Mouse (Mus musculus) forebrain, embryonic 12.5 days (tissue): ENCODE data around the gene Praf2. TPM values are rescaled to one million over a fixed set of nuclear protein-coding genes. Genes with fewer than 3 reads are reported as not detected.
"Not testable (repeated sequence)": the region's sequence is repeated elsewhere in the genome, so short reads cannot be mapped to it uniquely, and the experiment has no call there.

ENCODE experiments used
- ATAC-seq: fragments of 200-750 bp; cut with Nextera tagmentation; 2 replicates; pipeline ENCODE4 v1.8.0; 2017; ENCODE audit warnings: moderate TSS enrichment; ENCODE audit not compliant: low FRiP score
- H3K27ac ChIP-seq: fragments of 300-500 bp; sonication (generic); 2 replicates; pipeline ENCODE4 v1.5.1; 2016; ENCODE audit warnings: mild to moderate bottlenecking
- H3K27me3 ChIP-seq: fragments of 300-500 bp; sonication (generic); 2 replicates; pipeline ENCODE4 v1.6.1; 2016; ENCODE audit warnings: mild to moderate bottlenecking
- H3K36me3 ChIP-seq: fragments of 300-500 bp; sonication (generic); replicated peaks from 2 replicates; pipeline ENCODE4 v1.6.1; 2016; ENCODE audit warnings: mild to moderate bottlenecking
- H3K4me1 ChIP-seq: fragments of 300-500 bp; sonication (generic); 2 replicates; pipeline ENCODE4 v1.6.1; 2016
- H3K4me2 ChIP-seq: fragments of 300-500 bp; sonication (generic); 2 replicates; pipeline ENCODE4 v1.6.1; 2016; ENCODE audit warnings: mild to moderate bottlenecking, moderate library complexity
- H3K4me3 ChIP-seq: fragments of 300-500 bp; sonication (generic); replicated peaks from 2 replicates; pipeline ENCODE4 v1.5.1; 2016; ENCODE audit warnings: mild to moderate bottlenecking
- H3K9ac ChIP-seq: fragments of 300-500 bp; sonication (generic); 2 replicates; pipeline ENCODE4 v1.6.1; 2016; ENCODE audit warnings: mild to moderate bottlenecking
- H3K9me3 ChIP-seq: fragments of 300-500 bp; sonication (generic); 2 replicates; pipeline ENCODE4 v1.6.1; 2016
- WGBS: fragments of 180-500 bp; shearing (Covaris S2); methylation state at CpG from one replicate; pipeline ENCODE4 v1.1.7; 2016; 5-methylcytosine and 5-hydroxymethylcytosine counted together
- polyA plus RNA-seq: library from polyadenylated mRNA; unstranded; fragments of >200 nt; fragmentation: Nextera tagmentation; extraction: Ambion mirVana; gene quantifications from 2 replicates; pipeline ENCODE4 v1.2.1, GENCODE M21; 2016

Gene Praf2
- polyA plus RNA-seq, 1 experiment from 2014 or later: 79.5 TPM

DNA sequence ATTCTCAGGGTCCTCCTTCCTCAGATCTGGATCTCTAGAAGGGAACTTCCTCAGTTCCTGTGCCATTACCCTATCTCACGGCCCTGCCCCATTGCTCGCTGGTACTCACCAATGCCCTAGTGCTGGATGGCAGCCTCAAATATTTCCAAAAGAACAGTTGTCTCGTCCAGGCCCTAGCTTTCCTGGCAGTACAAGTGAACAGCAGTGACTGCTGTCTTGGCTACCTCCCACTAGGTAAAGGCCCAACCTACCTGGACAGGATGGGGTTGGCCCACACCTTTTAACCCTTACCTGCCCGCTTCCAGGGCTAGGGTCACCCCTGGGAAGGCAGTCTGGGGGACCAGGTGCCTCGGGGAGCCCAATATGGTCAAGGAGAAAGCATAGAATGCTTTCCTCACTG lies 12.9 kb downstream of the Praf2 start:
- no peaks in the 10 kb centered on the region for H3K27me3 ChIP-seq
- whole genome bisulfite sequencing: 82% methylated on average over 5 of the region's 5 CpGs
- H3K4me3 ChIP-seq: no peak overlapping the region
- H3K36me3 ChIP-seq: no peaks in the 10 kb centered on the region; the same call in 1 of the 2 replicates
- no peak overlapping the region for H3K9ac ChIP-seq
- ATAC-seq: no peak
- H3K4me1 ChIP-seq: no peaks in the 10 kb centered on the region; the same call in 1 of the 2 replicates
- H3K27ac ChIP-seq: no peak overlapping the region
- no peak overlapping the region for H3K4me2 ChIP-seq
- no peaks in the 10 kb centered on the region for H3K9me3 ChIP-seq

DNA sequence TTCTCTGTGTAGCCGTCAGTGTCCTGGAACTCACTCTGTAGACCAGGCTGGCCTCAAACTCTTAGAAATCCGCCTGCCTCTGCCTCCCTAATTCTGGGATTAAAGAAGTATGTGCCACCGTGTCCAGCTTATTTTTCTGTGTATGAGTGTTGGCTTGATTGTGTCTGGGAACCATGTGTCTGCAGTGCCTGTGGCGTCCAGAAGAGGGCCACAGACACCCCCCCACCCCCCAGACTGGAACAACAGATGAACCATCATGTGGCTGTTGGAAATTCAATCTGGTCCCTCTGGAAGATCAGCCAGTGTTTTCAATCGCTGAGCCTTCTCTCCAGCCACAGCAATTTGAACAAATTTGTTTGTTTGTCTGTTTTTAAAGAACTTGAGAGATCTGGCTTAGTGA lies 15.2 kb downstream of the Praf2 start:
- Histone ChIP-seq H3K4me2 (no peak overlapping the region), H3K27ac (no peak overlapping the region), H3K4me1 (no peaks in the 10 kb centered on the region; the same call in 1 of the 2 replicates), H3K36me3 (no peaks in the 10 kb centered on the region), H3K27me3 (no peaks in the 10 kb centered on the region), H3K9ac (no peak overlapping the region), H3K9me3 (no peaks in the 10 kb centered on the region), H3K4me3 (no peak overlapping the region)
- 59% methylated on average over 5 of the region's 5 CpGs for WGBS
- ATAC-seq: no peak

DNA sequence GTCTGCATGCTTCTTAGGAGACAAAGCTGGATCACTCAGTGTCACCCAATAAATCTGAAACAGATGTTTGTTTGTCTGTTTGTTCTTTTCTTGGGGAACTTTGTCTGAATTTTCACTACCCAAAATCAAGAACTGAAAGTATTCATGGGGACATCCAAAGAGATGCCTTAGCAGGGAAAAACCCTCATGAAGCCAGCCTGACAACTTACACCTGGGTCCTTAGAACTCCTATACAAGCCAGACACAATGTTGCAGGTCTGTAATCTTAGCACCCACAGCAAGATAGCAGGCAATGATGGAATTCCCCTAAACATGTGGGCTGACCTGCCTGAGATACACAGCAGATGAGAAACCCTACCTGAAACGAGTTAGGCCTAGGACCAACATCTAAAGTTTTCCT lies 16.7 kb downstream of the Praf2 start:
- Histone ChIP-seq H3K4me1 (peaks cover 7% of the 10 kb centered on the region), H3K9ac (no peak overlapping the region), H3K27ac (no peak overlapping the region), H3K9me3 (no peaks in the 10 kb centered on the region), H3K4me2 (no peak overlapping the region), H3K4me3 (no peak overlapping the region), H3K36me3 (no peaks in the 10 kb centered on the region), H3K27me3 (no peaks in the 10 kb centered on the region)
- 75% methylated on average over 1 of the region's 1 CpGs for WGBS
- no peak for ATAC-seq

DNA sequence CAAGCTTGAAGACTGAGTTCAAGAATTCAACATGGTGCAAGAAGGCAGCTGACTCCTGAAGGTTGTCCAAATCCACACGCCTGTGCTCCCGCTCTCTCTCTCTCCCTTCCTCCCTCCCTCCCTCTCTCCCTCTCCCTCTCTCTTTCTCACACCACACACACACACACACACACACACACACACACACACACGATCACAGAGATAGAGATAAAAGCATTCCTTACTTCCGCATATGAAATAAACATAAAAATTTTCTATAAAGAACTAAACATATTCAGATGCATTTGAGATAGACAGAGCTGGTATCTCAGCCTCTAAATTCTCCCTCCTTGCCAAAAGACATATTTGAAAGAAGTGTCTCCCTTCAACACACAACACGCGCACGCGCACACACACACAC lies 17.2 kb downstream of the Praf2 start:
- no peak for ATAC-seq
- H3K27ac ChIP-seq: no peak overlapping the region
- H3K4me2 ChIP-seq: no peak overlapping the region
- no peak overlapping the region for H3K4me3 ChIP-seq
- no peak overlapping the region for H3K9ac ChIP-seq
- H3K27me3 ChIP-seq: no peaks in the 10 kb centered on the region
- H3K36me3 ChIP-seq: no peaks in the 10 kb centered on the region
- no peaks in the 10 kb centered on the region for H3K9me3 ChIP-seq
- H3K4me1 ChIP-seq: peaks cover 10% of the 10 kb centered on the region
- WGBS: 88% methylated on average over 8 of the region's 8 CpGs

DNA sequence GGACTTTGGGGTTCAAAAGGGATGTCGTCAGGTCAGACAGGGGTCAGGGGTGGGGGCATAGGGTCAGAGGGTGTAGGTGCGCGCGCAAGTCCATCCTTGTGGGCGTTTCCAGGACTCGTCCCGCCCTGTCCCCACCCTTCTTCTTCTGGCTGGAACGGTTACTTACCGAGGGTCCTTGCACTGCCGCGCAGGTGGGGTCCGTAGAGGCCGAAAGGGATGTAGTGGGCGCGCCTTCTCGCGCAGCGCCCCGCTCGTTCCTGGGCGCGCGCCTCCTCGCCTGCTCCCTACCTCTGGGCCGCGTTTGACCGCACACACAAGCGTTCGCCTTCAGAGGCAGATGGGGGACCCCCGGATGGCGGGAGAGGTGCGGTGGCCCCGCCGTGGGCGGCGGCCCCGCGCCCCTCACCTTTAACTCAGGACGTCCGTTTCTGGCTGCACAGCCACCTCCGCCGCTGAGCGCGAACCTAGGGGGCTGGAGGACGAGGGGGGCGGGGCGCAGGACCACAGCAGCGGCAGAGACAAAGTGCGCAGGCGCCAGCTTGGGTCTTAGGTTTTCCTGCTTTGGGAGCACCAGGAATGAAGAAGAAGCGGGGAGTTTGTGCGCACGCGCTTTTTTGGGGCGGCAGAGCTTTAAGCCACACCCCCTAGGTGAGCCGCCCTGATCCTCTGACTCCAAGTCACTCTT lies 22.3 kb downstream of the Praf2 start, which contains the start of gene Ccdc120:
Gene Ccdc120 (minus strand): TSS at position 474 of the 685 bp plus-strand sequence.
- Histone ChIP-seq H3K9ac (peak within 1 kb of the TSS; percentile 70), H3K27me3 (no peaks in the 10 kb centered on the region), H3K9me3 (no peaks in the 10 kb centered on the region), H3K36me3 (no peaks in the 10 kb centered on the region), H3K4me3 (peak within 1 kb of the TSS; percentile 65), H3K4me1 (peaks cover 10% of the 10 kb centered on the region), H3K27ac (0 out of 2 replicates have a peak within 1 kb of the TSS, but pooled peaks have one; percentile 47), H3K4me2 (peak within 1 kb of the TSS; percentile 58)
- 12% methylated on average over 45 of the region's 56 CpGs for WGBS
- ATAC-seq: peak; percentile 92

DNA sequence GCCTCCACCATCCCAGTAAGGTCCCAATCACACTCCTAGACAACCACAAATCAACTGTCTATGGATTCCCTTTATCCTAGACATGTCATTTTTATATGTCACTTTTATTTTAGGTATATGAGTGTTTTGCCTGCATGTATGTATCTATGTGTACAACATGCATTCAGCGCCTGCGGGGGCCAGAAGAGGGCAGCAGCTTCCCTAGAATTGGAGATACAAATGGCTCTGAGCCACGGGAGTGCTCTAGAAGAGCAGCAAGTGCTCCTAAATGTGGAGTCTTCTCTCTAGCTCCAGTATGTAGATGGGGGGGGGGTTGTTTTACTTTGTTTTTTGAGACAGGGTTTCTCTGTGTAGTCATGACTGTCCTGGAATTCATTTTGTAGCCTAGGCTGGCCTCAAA lies 25.4 kb downstream of the Praf2 start:
- not testable (repeated sequence) for H3K4me2 ChIP-seq, ATAC-seq, H3K36me3 ChIP-seq, H3K4me3 ChIP-seq, H3K27me3 ChIP-seq, H3K4me1 ChIP-seq, H3K9me3 ChIP-seq, H3K9ac ChIP-seq, H3K27ac ChIP-seq
- 21% methylated on average over 3 of the region's 3 CpGs for WGBS

DNA sequence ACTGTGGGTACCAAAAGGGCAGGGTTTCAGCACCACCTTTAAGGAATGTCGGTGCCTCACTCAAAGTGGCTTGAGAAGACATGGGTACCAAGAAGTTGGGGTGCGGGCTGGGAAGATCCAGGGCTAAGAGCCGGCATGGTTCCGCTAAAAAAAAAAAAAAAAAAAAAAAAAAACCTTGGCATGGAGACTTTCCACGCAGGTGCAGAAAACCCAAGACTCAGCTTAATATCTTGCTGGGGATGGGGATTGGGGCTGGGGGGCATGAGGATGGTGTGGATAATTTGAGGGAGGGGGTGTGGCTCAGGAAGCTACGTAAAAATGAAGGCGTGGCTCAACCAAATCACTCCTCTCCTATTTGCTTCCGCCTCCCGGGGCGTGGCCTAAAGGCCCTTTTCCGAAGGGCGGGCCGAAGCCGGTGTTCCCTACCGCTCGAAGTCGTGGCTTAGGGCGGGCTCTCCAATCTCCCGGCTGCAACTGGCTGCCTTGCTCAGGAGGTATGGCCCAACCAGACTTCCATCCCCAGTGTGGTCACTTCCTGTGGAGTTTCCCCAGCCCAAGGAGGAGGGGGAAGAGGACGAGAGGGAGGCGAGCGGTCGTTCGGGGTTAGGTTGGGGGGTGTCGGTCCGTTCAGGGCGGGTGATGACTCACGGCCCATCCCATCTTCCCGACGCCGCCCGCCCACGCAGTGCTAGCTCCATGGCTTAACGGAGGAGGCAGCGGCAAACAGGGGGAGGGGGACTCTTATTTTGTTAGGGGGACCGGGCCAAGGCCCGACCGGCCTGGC lies 34.1 kb downstream of the Praf2 start, which contains the start of gene Tfe3:
Gene Tfe3 (plus strand): TSS at position 424 of the 784 bp plus-strand sequence.
- Histone ChIP-seq H3K4me2 (peak within 1 kb of the TSS; percentile 67), H3K9me3 (no peaks in the 10 kb centered on the region), H3K36me3 (peaks cover 2% of the 10 kb centered on the region; the same call in 1 of the 2 replicates), H3K9ac (peak within 1 kb of the TSS; percentile 63), H3K4me1 (peaks cover 19% of the 10 kb centered on the region), H3K27ac (peak within 1 kb of the TSS; percentile 46; the same call in 1 of the 2 replicates), H3K27me3 (no peaks in the 10 kb centered on the region), H3K4me3 (peak within 1 kb of the TSS; percentile 62)
- WGBS: 16% methylated on average over 38 of the region's 38 CpGs
- ATAC-seq: peak; percentile 96

DNA sequence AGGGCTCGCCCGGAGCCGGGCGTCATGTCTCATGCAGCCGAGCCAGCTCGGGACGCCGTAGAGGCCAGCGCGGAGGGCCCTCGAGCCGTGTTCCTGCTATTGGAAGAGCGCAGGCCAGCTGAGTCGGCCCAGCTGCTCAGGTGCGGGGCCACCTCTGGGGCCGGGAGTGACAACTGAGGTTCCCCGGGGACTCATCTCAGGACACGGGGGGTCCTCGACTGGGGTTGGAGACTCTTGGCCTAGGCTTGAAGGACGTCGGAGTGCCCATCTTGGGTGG lies 34.6 kb downstream of the Praf2 start:
- Histone ChIP-seq H3K4me2 (peak overlapping the region; percentile 67), H3K27ac (peak overlapping the region; percentile 46; the same call in 1 of the 2 replicates), H3K27me3 (no peaks in the 10 kb centered on the region), H3K4me3 (peak overlapping the region; percentile 62), H3K9me3 (no peaks in the 10 kb centered on the region), H3K36me3 (peaks cover 7% of the 10 kb centered on the region), H3K9ac (peak overlapping the region; percentile 63), H3K4me1 (peaks cover 19% of the 10 kb centered on the region)
- no peak for ATAC-seq
- WGBS: 23% methylated on average over 21 of the region's 21 CpGs

DNA sequence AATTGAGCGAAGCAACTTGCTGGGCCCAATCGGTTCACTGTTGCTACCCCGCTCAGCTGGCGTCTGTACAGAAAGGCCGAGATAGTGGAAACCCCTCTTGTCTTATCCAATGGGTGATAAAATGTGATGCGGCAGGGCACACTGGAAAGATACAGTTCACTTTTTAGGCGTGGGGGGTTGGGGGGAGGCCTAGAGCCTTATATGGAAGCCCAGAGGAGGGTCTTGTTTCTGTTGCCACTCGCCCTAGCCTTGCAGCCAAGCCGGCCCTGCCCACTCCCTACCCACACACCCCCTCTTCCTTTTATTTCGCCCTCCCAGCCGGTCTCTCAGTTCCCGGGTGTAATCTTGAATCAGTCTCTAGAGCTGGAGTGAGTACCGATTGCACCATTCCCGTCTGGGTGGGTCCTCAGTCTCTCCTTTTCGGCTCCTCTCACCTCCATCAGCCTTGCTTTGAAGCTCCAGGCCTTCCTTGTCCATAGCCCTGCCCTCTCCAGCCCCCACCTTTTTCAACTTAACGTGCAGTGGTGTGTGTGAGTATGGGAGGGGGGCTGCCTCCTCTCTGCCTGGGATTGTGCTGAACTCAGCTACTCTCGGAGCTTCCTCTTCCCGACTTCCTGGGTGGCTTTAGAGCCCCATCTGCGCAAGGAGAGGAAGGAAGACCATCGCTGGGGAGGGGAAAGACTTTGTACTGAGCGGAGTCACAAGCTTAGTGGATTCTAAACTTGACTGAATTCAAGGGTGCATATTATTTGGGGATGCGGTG lies 35.6 kb downstream of the Praf2 start:
- WGBS: 15% methylated on average over 22 of the region's 22 CpGs

DNA sequence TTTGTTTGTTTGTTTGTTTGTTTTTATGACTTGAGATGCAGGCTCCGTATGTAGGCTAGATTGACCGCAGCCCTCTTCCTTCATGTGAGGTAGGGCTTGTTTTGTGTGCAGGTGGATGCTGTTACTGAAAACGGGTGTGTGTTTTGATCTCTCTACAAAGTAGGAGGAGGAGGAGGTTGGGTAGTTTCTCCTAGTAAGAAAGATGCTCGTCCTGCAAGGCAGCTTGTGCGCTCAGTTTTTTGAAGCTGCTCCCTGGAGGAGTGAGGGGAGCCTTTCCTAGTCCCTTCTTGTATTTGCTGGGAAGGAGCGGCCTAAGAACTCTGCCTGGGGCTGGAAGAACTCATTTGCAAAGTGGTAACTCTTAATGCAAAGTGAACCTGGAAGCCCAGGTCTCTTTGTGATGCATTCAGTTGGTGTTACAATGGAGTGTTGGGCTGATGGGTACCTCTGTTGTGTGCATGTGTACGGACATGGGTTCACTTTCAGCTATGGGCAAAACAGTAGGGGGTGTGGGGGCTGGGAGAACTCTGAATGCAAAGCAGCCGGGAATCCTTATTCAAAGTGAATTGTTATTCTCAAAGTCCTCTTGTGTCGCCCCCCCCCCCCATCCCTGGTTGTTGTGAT lies 36.5 kb downstream of the Praf2 start:
- peaks cover 19% of the 10 kb centered on the region for H3K4me1 ChIP-seq
- no peaks in the 10 kb centered on the region for H3K9me3 ChIP-seq
- peak overlapping the region; percentile 63; the same call in 1 of the 2 replicates for H3K9ac ChIP-seq
- peaks cover 14% of the 10 kb centered on the region for H3K36me3 ChIP-seq
- no peak for ATAC-seq
- WGBS: 17% methylated on average over 9 of the region's 9 CpGs
- no peak overlapping the region for H3K27ac ChIP-seq
- H3K4me2 ChIP-seq: peak overlapping the region; percentile 67
- no peaks in the 10 kb centered on the region for H3K27me3 ChIP-seq
- H3K4me3 ChIP-seq: peak overlapping the region; percentile 62

More for the DNA sequence above, 35.6 kb downstream of the Praf2 start:
- H3K4me3 ChIP-seq: peak overlapping the region; percentile 62
- peaks cover 19% of the 10 kb centered on the region for H3K4me1 ChIP-seq
- peak overlapping the region; percentile 67 for H3K4me2 ChIP-seq
- H3K9ac ChIP-seq: peak overlapping the region; percentile 63
- H3K27ac ChIP-seq: no peak overlapping the region
- ATAC-seq: no peak
- H3K9me3 ChIP-seq: no peaks in the 10 kb centered on the region
- H3K27me3 ChIP-seq: no peaks in the 10 kb centered on the region
- peaks cover 11% of the 10 kb centered on the region for H3K36me3 ChIP-seq

DNA sequence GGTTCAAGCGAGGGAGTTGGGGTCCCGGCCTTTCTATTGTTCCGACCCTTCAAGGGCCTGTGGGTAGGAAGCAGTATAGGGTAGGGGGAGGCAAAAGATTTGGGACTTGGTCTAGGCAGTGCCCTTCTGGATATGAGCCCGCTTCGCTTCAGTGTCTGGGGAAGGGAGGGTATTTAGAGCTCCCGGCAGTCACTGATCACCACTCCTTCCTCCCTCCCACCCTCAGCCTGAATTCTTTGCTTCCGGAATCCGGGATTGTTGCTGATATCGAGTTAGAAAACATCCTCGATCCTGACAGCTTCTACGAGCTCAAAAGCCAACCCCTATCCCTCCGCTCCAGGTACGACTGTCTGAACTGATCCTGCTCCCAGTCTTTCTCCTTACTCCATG lies 37.0 kb downstream of the Praf2 start:
- H3K4me3 ChIP-seq: peak overlapping the region; percentile 62
- peaks cover 18% of the 10 kb centered on the region for H3K36me3 ChIP-seq
- no peak for ATAC-seq
- no peak overlapping the region for H3K27ac ChIP-seq
- H3K27me3 ChIP-seq: no peaks in the 10 kb centered on the region
- peak overlapping the region; percentile 67 for H3K4me2 ChIP-seq
- H3K9me3 ChIP-seq: no peaks in the 10 kb centered on the region
- peaks cover 19% of the 10 kb centered on the region for H3K4me1 ChIP-seq
- H3K9ac ChIP-seq: 0 out of 2 replicates have a peak overlapping the region, but pooled peaks have one; percentile 63
- 24% methylated on average over 12 of the region's 13 CpGs for WGBS

DNA sequence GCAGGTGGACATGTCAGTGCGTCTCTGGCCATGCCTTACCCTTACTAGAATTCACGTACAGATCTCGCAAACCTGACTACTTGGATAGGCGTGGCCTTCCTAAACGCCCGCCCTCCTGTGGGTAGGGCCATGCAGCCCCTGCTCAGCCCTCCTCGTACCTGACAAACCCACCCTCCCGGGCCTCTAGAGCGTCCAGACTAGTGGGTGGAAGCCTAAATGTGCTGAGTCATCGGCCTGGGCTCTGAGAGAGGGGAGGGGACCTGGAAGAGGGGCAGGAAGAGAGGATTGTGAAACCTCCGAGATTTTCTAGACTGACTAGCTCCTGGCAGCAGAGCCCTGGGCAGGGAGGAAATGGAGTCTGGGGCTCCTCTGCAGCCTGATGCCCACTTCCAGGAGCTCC lies 37.5 kb downstream of the Praf2 start:
- ATAC-seq: no peak
- H3K4me1 ChIP-seq: peaks cover 19% of the 10 kb centered on the region
- no peaks in the 10 kb centered on the region for H3K9me3 ChIP-seq
- no peaks in the 10 kb centered on the region for H3K27me3 ChIP-seq
- peak overlapping the region; percentile 62 for H3K4me3 ChIP-seq
- H3K36me3 ChIP-seq: peaks cover 23% of the 10 kb centered on the region
- H3K4me2 ChIP-seq: peak overlapping the region; percentile 67
- H3K9ac ChIP-seq: 0 out of 2 replicates have a peak overlapping the region, but pooled peaks have one; percentile 63
- 24% methylated on average over 11 of the region's 11 CpGs for WGBS
- H3K27ac ChIP-seq: no peak overlapping the region
